Mouse (Mus musculus): ENCODE results near the gene D11Wsu47e. TPM values are rescaled to one million over a fixed set of nuclear protein-coding genes. Genes with fewer than 3 reads are reported as not detected.

The D11Wsu47e gene
- polyA plus RNA-seq, 1 experiment from 2014 or later, result 11.9 TPM

DNA sequence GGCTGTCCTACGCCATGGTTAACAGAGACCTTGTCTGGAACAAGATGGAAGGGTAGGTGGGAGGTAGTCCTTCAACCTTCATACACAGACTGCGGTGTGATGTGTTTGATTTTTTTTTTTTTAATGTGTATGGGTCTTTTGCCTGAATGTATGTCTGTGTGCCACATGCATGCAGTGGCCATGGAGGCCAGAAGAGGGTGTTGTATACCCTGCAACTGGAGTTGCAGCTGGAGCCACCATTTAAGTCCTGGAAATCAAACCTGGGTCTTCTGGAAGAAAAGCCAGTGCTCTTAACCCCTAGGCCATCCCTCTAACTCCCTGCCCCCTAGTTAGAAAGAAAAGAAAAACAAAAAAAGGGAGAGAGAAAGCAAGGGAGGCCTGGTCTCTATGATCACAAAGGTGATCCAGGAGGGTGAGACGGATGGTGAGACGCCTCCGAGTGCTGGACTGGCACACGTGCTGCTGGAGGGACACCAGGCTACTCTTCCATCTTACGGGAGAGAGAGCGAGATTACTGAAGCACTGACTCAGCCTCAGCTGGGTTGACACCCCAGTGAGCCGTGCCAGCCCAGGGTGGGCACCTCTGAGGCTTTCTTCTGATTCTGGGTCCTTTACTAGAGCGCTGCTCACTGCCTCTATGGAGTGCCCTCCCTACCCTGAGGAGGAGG lies 47.9 kb downstream of the D11Wsu47e start:
- Histone ChIP-seq H3K9me3 (ENCODE audit: low read length) (no peaks in the 10 kb centered on the region), H3K27ac (ENCODE audit: low read length) (peak overlapping the region; percentile 84), H3K4me3 (ENCODE audit: low read depth, low read length) (no peak overlapping the region), H3K36me3 (ENCODE audit: insufficient read depth, low read length) (peaks cover 23% of the 10 kb centered on the region), H3K4me1 (ENCODE audit: insufficient read depth, low read depth, low read length) (peaks cover 51% of the 10 kb centered on the region), H3K9ac (replicated peaks; ENCODE audit: low read depth) (no peak overlapping the region), H3K27me3 (replicated peaks; ENCODE audit: insufficient read depth, low read length) (no peaks in the 10 kb centered on the region), H3K4me2 (replicated peaks; ENCODE audit: low read depth, low read length) (no peak overlapping the region)
- DNase-seq (ENCODE audit: low spot score) (no peak), ATAC-seq (no peak)
- TF ChIP-seq CTCF (IDR thresholded peaks at IDR 0.05) (peak; percentile 40), EP300 (IDR thresholded peaks at IDR 0.05) (no peak)
- WGBS, result 86% methylated on average over 10 of the region's 10 CpGs

GRCm38 (mm10) chr11:113733631-113734364 lies 49.6 kb downstream of the D11Wsu47e start:
- WGBS, result 10% methylated on average over 6 of the region's 6 CpGs
- Histone ChIP-seq H3K36me3 (ENCODE audit: insufficient read depth, low read length) (peaks cover 7% of the 10 kb centered on the region; the same call in 1 of the 2 replicates), H3K27me3 (replicated peaks; ENCODE audit: insufficient read depth, low read length) (no peaks in the 10 kb centered on the region), H3K9me3 (ENCODE audit: low read length) (no peaks in the 10 kb centered on the region), H3K4me2 (replicated peaks; ENCODE audit: low read depth, low read length) (peak overlapping the region; percentile 12; the same call in 1 of the 2 replicates), H3K4me1 (ENCODE audit: insufficient read depth, low read depth, low read length) (peaks cover 65% of the 10 kb centered on the region), H3K4me3 (ENCODE audit: low read depth, low read length) (no peak overlapping the region), H3K27ac (ENCODE audit: low read length) (peak overlapping the region; percentile 84), H3K9ac (replicated peaks; ENCODE audit: low read depth) (0 out of 2 replicates have a peak overlapping the region, but pooled peaks have one; percentile 16)
- ATAC-seq (peak; percentile 89), DNase-seq (ENCODE audit: low spot score) (peak; percentile 97)
- TF ChIP-seq CTCF (IDR thresholded peaks at IDR 0.05) (no peak), EP300 (IDR thresholded peaks at IDR 0.05) (peak; percentile 58)

DNA sequence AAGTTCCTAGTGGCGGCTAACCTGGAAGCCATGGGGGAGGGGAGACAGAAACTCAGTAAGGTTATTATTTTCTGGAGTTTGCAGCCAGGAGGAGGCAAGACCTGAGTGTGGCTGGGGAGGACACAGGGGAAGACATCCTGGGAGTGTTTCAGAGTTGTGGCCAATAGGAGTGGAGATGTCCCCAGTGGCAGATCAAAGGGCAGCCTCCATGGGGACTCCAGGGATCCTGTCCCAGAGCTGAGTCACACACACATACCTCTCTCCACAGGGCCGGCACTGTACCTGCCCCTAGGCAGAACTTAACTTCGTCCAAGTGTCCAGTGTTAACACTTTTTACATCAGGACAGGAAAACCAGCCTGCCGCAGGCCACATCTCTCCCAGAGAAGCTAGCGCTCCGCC lies 50.9 kb downstream of the D11Wsu47e start:
- Histone ChIP-seq H3K36me3 (ENCODE audit: insufficient read depth, low read length) (no peaks in the 10 kb centered on the region), H3K4me1 (ENCODE audit: insufficient read depth, low read depth, low read length) (peaks cover 79% of the 10 kb centered on the region), H3K27me3 (replicated peaks; ENCODE audit: insufficient read depth, low read length) (no peaks in the 10 kb centered on the region), H3K4me3 (ENCODE audit: low read depth, low read length) (no peak overlapping the region), H3K9ac (replicated peaks; ENCODE audit: low read depth) (no peak overlapping the region), H3K27ac (ENCODE audit: low read length) (peak overlapping the region; percentile 84), H3K4me2 (replicated peaks; ENCODE audit: low read depth, low read length) (no peak overlapping the region), H3K9me3 (ENCODE audit: low read length) (no peaks in the 10 kb centered on the region)
- no peak for TF ChIP-seq CTCF (IDR thresholded peaks at IDR 0.05)
- no peak for TF ChIP-seq EP300 (IDR thresholded peaks at IDR 0.05)
- 42% methylated on average over 6 of the region's 6 CpGs for WGBS
- DNase-seq (ENCODE audit: low spot score) (peak; percentile 36), ATAC-seq (no peak)

DNA sequence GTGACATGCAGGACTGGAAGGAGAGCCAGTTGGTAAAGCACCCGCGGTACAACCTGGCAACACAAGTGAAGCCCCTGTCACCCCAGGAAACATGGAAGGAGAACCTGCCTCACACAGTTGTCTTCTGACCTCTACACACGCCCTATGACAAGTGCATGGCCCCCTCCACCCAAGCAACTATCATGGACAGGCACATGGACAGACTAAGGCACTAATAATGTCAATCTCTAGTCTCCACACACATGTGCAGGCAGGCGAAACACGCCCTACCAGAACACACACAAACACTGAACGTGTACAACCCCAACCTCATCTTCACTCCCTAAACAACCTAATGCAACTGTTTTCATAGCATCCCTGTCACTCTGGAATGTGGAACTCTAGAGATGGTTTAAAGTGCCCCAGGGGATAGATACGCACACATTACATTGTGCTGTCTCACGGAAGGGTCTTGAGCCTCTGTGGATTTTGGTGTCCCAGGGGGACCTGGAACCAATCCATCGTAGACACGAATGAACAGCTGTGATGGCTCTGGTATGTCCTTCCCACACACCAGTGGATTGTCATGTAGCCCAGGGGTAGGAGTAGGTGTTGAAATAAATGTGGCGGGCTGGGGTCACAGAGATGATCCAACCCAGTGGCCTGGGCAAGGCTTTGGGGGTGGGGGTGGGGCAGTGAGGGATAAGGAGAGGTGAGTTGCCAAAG lies 52.8 kb downstream of the D11Wsu47e start:
- DNase-seq (ENCODE audit: low spot score) (no peak), ATAC-seq (no peak)
- Histone ChIP-seq H3K9ac (replicated peaks; ENCODE audit: low read depth) (no peak overlapping the region), H3K9me3 (ENCODE audit: low read length) (no peaks in the 10 kb centered on the region), H3K4me3 (ENCODE audit: low read depth, low read length) (no peak overlapping the region), H3K36me3 (ENCODE audit: insufficient read depth, low read length) (no peaks in the 10 kb centered on the region), H3K4me1 (ENCODE audit: insufficient read depth, low read depth, low read length) (peaks cover 67% of the 10 kb centered on the region), H3K27ac (ENCODE audit: low read length) (0 out of 2 replicates have a peak overlapping the region, but pooled peaks have one; percentile 21), H3K4me2 (replicated peaks; ENCODE audit: low read depth, low read length) (no peak overlapping the region), H3K27me3 (replicated peaks; ENCODE audit: insufficient read depth, low read length) (no peaks in the 10 kb centered on the region)
- WGBS, result 70% methylated on average over 11 of the region's 11 CpGs
- TF ChIP-seq EP300 (IDR thresholded peaks at IDR 0.05) (no peak), CTCF (IDR thresholded peaks at IDR 0.05) (no peak)

GRCm38 (mm10) chr11:113737553-113737854 lies 53.3 kb downstream of the D11Wsu47e start:
- DNase-seq (ENCODE audit: low spot score), result peak; percentile 59
- Histone ChIP-seq H3K27me3 (replicated peaks; ENCODE audit: insufficient read depth, low read length) (no peaks in the 10 kb centered on the region), H3K4me2 (replicated peaks; ENCODE audit: low read depth, low read length) (no peak overlapping the region), H3K27ac (ENCODE audit: low read length) (0 out of 2 replicates have a peak overlapping the region, but pooled peaks have one; percentile 26), H3K4me1 (ENCODE audit: insufficient read depth, low read depth, low read length) (peaks cover 62% of the 10 kb centered on the region), H3K9ac (replicated peaks; ENCODE audit: low read depth) (no peak overlapping the region), H3K36me3 (ENCODE audit: insufficient read depth, low read length) (no peaks in the 10 kb centered on the region), H3K4me3 (ENCODE audit: low read depth, low read length) (no peak overlapping the region), H3K9me3 (ENCODE audit: low read length) (no peaks in the 10 kb centered on the region)
- no peak for TF ChIP-seq CTCF (IDR thresholded peaks at IDR 0.05)
- 0 out of 2 replicates have a peak, but pooled peaks have one; percentile 35 for TF ChIP-seq EP300 (IDR thresholded peaks at IDR 0.05)
- 27% methylated on average over 3 of the region's 3 CpGs for WGBS
- ATAC-seq, result no peak

DNA sequence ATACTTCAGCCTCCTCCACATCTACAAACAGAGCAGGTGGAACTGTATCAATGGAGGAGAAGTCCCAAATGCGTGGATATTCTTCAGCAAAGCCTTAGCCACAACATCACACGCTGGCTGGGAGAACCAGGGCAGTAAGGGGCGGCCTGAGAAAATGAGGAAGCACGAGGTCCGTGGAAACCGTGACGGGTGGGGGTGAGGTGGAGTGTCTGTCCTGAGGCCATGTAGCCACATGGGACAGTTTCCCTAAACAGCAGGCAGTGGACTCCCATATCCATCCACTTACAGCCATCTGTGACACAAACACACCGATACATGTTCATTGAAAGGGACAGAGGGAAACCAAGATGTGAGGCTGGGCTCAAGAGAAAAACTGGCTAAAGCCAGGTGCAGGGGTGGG lies 53.7 kb downstream of the D11Wsu47e start:
- no peak for ATAC-seq
- Histone ChIP-seq H3K4me1 (ENCODE audit: insufficient read depth, low read depth, low read length) (peaks cover 58% of the 10 kb centered on the region), H3K27ac (ENCODE audit: low read length) (0 out of 2 replicates have a peak overlapping the region, but pooled peaks have one; percentile 26), H3K9ac (replicated peaks; ENCODE audit: low read depth) (no peak overlapping the region), H3K27me3 (replicated peaks; ENCODE audit: insufficient read depth, low read length) (no peaks in the 10 kb centered on the region), H3K9me3 (ENCODE audit: low read length) (no peaks in the 10 kb centered on the region), H3K4me3 (ENCODE audit: low read depth, low read length) (no peak overlapping the region), H3K4me2 (replicated peaks; ENCODE audit: low read depth, low read length) (no peak overlapping the region), H3K36me3 (ENCODE audit: insufficient read depth, low read length) (no peaks in the 10 kb centered on the region)
- WGBS, result 68% methylated on average over 8 of the region's 8 CpGs
- TF ChIP-seq CTCF (IDR thresholded peaks at IDR 0.05) (no peak), EP300 (IDR thresholded peaks at IDR 0.05) (no peak)
- peak; percentile 21 for DNase-seq (ENCODE audit: low spot score)
